Mouse (Mus musculus) erythroblast, embryonic 14.5 days (primary cell): ENCODE measurements around the gene Sprr2k.

Source experiments
- GATA1 ChIP-seq: IDR thresholded peaks from 2 replicates; pipeline ENCODE4 v1.6.1; 2012; ENCODE audit warnings: low read length, inconsistent platforms, mixed read lengths
- TAL1 ChIP-seq: IDR thresholded peaks from 3 replicates; pipeline ENCODE4 v1.6.1; 2012; ENCODE audit warnings: low read length, inconsistent platforms, mixed read lengths

DNA sequence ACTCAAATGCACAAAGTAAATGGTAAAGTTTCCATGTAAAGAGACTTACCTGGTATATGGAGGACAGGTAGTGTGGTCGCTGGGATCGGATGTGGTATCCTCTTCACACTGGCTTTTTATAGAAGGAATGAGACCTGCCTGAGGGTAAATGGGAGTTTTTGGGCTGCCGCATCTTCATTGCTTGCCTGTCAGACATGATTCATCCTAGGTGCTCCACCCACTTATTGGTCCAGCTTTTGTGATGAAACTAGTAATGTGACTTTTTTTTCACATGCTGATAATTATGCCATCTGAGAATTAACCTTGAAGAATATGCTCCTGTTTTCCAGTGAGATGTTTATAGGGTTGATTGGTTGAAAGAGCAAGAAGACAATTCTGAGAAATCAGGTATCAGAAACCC lies 6.3 kb downstream of the Sprr2k start, which contains the start of gene Sprr1b:
- TF ChIP-seq GATA1 (no peak), TAL1 (no peak)
